Mouse (Mus musculus): Measurements from ENCODE around the gene Iqsec3.

DNA sequence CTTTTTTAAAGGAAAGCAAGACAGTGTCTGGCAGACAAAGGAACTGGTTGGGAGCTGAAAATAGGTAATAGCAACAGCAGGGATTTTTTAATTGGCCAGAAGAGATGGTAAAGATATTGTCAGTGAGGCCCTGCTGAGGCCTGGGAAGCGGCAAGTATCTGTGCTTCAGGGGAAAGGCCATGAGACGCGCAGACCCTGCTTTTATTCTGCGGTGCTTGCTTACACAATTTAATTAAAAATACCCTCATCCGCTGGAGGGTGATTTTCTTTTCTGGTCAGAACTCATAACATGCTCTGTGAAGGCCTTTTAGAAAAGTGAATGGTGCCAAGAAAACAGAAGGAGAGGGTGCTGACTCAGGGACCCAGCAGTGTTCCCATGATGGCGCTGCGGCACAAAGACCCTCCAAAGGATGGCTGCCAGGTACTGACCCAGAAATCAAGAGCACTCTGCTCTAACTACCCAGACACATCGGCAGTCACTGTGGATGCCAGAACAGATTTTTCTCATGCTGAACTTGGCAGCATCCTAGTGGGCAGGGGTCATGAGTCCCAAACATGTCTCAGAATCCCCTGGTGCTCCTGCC is 70.7 kb downstream of the Iqsec3 start:
- no peak for TF ChIP-seq TAL1 (IDR thresholded peaks at IDR 0.05; ENCODE audit: low read length)
- no peak for TF ChIP-seq GATA1 (IDR thresholded peaks at IDR 0.05; ENCODE audit: low read length)
